Comparison of ENCODE assay signal across 22 mouse cellular contexts in genomic region chr16:37572117-37572754, GRCm38 (mm10). TPM values are rescaled to one million over a fixed set of nuclear protein-coding genes. Genes with fewer than 3 reads are reported as not detected.
DNase-seq lines count a peak whose midpoint lies in the region; ATAC-seq lines count a peak whose summit lies in the region.
"Had no signal": no experiment of that assay in that cellular context is flagged by ENCODE, and none has a peak within 500 bp of the region (broad histone marks: within the 10 kb centered on the region; RNA-seq: fewer than 3 reads in every experiment).

No protein-coding gene starts in this region.

- H3K36me3 ChIP-seq in hindbrain, embryonic 16.5 days (ENCODE audit: control insufficient read depth, insufficient read depth, low read length), result no peaks in the 10 kb centered on the region; the same call in 1 of the 2 replicates
- H3K36me3 ChIP-seq in hindbrain, embryonic 10.5 days, result peaks cover 29% of the 10 kb centered on the region
- H3K36me3 ChIP-seq in midbrain, embryonic 14.5 days (ENCODE audit: control insufficient read depth, insufficient read depth, low read length), result no peaks in the 10 kb centered on the region
- H3K36me3 ChIP-seq in midbrain, embryonic 15.5 days (replicated peaks), result no peaks in the 10 kb centered on the region
- no peaks in the 10 kb centered on the region for H3K36me3 ChIP-seq in limb, embryonic 11.5 days (ENCODE audit: control insufficient read depth, insufficient read depth, low read length)

- 84% methylated on average over 12 of the region's 12 CpGs for WGBS in hindbrain, embryonic 16.5 days
- WGBS in hindbrain, embryonic 10.5 days, result 91% methylated on average over 12 of the region's 12 CpGs
- WGBS in midbrain, embryonic 14.5 days, result 90% methylated on average over 12 of the region's 12 CpGs
- WGBS in midbrain, embryonic 15.5 days, result 90% methylated on average over 12 of the region's 12 CpGs
- WGBS in limb, embryonic 11.5 days, result 39% methylated on average over 12 of the region's 12 CpGs

- no peak for DNase-seq in hindbrain, embryonic 10.5 days (ENCODE audit: low spot score)
- DNase-seq in midbrain, embryonic 14.5 days, result no peak
- DNase-seq in limb, embryonic 11.5 days (ENCODE audit: low spot score), result peak; percentile 46
- no peak for DNase-seq in B cell, adult 2 months
- no peak for DNase-seq in thymus, postnatal 0 days (ENCODE audit: low spot score)
- DNase-seq: adrenal gland, adult 8-10 months; adrenal gland, postnatal 36 days; cerebellum, adult 2 months; cerebellum, postnatal 14 days; embryo, embryonic 11 days; gastrocnemius, postnatal 10 days; heart, adult 2 months had no signal

- H3K4me3 ChIP-seq in hindbrain, embryonic 16.5 days (ENCODE audit: low read length), result no peak overlapping the region
- no peak overlapping the region for H3K4me3 ChIP-seq in hindbrain, embryonic 10.5 days
- H3K4me3 ChIP-seq in midbrain, embryonic 14.5 days (replicated peaks; ENCODE audit: low read depth, low read length), result no peak overlapping the region
- H3K4me3 ChIP-seq in midbrain, embryonic 15.5 days, result no peak overlapping the region
- no peak overlapping the region for H3K4me3 ChIP-seq in limb, embryonic 11.5 days (ENCODE audit: low read depth, low read length)
- H3K4me3 ChIP-seq: embryonic facial prominence, embryonic 13.5 days; erythroblast, embryonic 14.5 days; forebrain, embryonic 10.5 days; forebrain, embryonic 15.5 days; heart, adult 2 months; heart, embryonic 15.5 days; hindbrain, embryonic 15.5 days had no signal

- H3K9me3 ChIP-seq in hindbrain, embryonic 16.5 days (ENCODE audit: control insufficient read depth, low read length), result no peaks in the 10 kb centered on the region
- H3K9me3 ChIP-seq in hindbrain, embryonic 10.5 days, result peaks cover 8% of the 10 kb centered on the region
- H3K9me3 ChIP-seq in midbrain, embryonic 14.5 days (ENCODE audit: control insufficient read depth, low read length), result no peaks in the 10 kb centered on the region
- H3K9me3 ChIP-seq in midbrain, embryonic 15.5 days, result no peaks in the 10 kb centered on the region
- H3K9me3 ChIP-seq in limb, embryonic 11.5 days (ENCODE audit: control insufficient read depth, low read length), result peaks cover 3% of the 10 kb centered on the region; the same call in 1 of the 2 replicates
- H3K9me3 ChIP-seq: forebrain, embryonic 15.5 days; heart, embryonic 15.5 days; hindbrain, embryonic 15.5 days had no signal

- ATAC-seq in hindbrain, embryonic 16.5 days, result no peak
- ATAC-seq in midbrain, embryonic 14.5 days (ENCODE audit: low FRiP score, low TSS enrichment), result no peak
- no peak for ATAC-seq in midbrain, embryonic 15.5 days (replicated peaks)
- no peak for ATAC-seq in limb, embryonic 11.5 days (ENCODE audit: insufficient number of reproducible peaks, low FRiP score, low TSS enrichment, low read depth)
- ATAC-seq: forebrain, embryonic 15.5 days had no signal

- H3K27ac ChIP-seq in hindbrain, embryonic 16.5 days (ENCODE audit: low read depth, low read length), result 0 out of 2 replicates have a peak overlapping the region, but pooled peaks have one; percentile 12
- no peak overlapping the region for H3K27ac ChIP-seq in hindbrain, embryonic 10.5 days
- 0 out of 2 replicates have a peak overlapping the region, but pooled peaks have one; percentile 8 for H3K27ac ChIP-seq in midbrain, embryonic 14.5 days (replicated peaks; ENCODE audit: low read depth, low read length)
- no peak overlapping the region for H3K27ac ChIP-seq in midbrain, embryonic 15.5 days
- 0 out of 2 replicates have a peak overlapping the region, but pooled peaks have one; percentile 32 for H3K27ac ChIP-seq in limb, embryonic 11.5 days (replicated peaks; ENCODE audit: low read depth, low read length)
- H3K27ac ChIP-seq: embryonic facial prominence, embryonic 13.5 days; heart, adult 2 months; heart, embryonic 15.5 days; hindbrain, embryonic 15.5 days had no signal

- H3K9ac ChIP-seq in hindbrain, embryonic 16.5 days (ENCODE audit: low read depth, low read length), result no peak overlapping the region
- no peak overlapping the region for H3K9ac ChIP-seq in midbrain, embryonic 14.5 days (replicated peaks; ENCODE audit: low read length)
- H3K9ac ChIP-seq in midbrain, embryonic 15.5 days, result no peak overlapping the region
- no peak overlapping the region for H3K9ac ChIP-seq in limb, embryonic 11.5 days (ENCODE audit: low read length)
- H3K9ac ChIP-seq: embryonic facial prominence, embryonic 13.5 days; forebrain, embryonic 15.5 days; heart, embryonic 15.5 days; hindbrain, embryonic 15.5 days had no signal

- no peaks in the 10 kb centered on the region for H3K27me3 ChIP-seq in hindbrain, embryonic 16.5 days (replicated peaks; ENCODE audit: control insufficient read depth, insufficient read depth, low read length)
- H3K27me3 ChIP-seq in hindbrain, embryonic 10.5 days (ENCODE audit: insufficient read depth, poor library complexity, severe bottlenecking), result no peaks in the 10 kb centered on the region
- H3K27me3 ChIP-seq in midbrain, embryonic 14.5 days (ENCODE audit: control insufficient read depth, insufficient read depth, low read length), result no peaks in the 10 kb centered on the region
- no peaks in the 10 kb centered on the region for H3K27me3 ChIP-seq in midbrain, embryonic 15.5 days (replicated peaks)
- no peaks in the 10 kb centered on the region for H3K27me3 ChIP-seq in limb, embryonic 11.5 days (ENCODE audit: control insufficient read depth, insufficient read depth, low read length)
- H3K27me3 ChIP-seq: embryonic facial prominence, embryonic 13.5 days; forebrain, embryonic 15.5 days; heart, embryonic 15.5 days; hindbrain, embryonic 15.5 days had no signal

- H3K4me1 ChIP-seq in hindbrain, embryonic 16.5 days (ENCODE audit: control insufficient read depth, insufficient read depth, low read depth, low read length), result no peaks in the 10 kb centered on the region
- peaks cover 4% of the 10 kb centered on the region; the same call in 1 of the 2 replicates for H3K4me1 ChIP-seq in hindbrain, embryonic 10.5 days (replicated peaks)
- 0 out of 2 replicates have a peak, but pooled peaks cover under 1% of the 10 kb centered on the region for H3K4me1 ChIP-seq in midbrain, embryonic 14.5 days (ENCODE audit: control insufficient read depth, insufficient read depth, low read length)
- H3K4me1 ChIP-seq in midbrain, embryonic 15.5 days, result peaks cover 5% of the 10 kb centered on the region
- peaks cover 8% of the 10 kb centered on the region; the same call in 1 of the 2 replicates for H3K4me1 ChIP-seq in limb, embryonic 11.5 days (ENCODE audit: control insufficient read depth, insufficient read depth, low read length)
- H3K4me1 ChIP-seq: heart, embryonic 15.5 days; hindbrain, embryonic 15.5 days had no signal

- H3K4me2 ChIP-seq in hindbrain, embryonic 16.5 days (ENCODE audit: low read length), result no peak overlapping the region
- H3K4me2 ChIP-seq in midbrain, embryonic 14.5 days (ENCODE audit: low read length), result no peak overlapping the region
- H3K4me2 ChIP-seq in midbrain, embryonic 15.5 days, result no peak overlapping the region
- H3K4me2 ChIP-seq in limb, embryonic 11.5 days (ENCODE audit: low read depth, severe bottlenecking), result no peak overlapping the region; the same call in 1 of the 2 replicates
- H3K4me2 ChIP-seq: embryonic facial prominence, embryonic 13.5 days; forebrain, embryonic 15.5 days; heart, embryonic 11.5 days; heart, embryonic 15.5 days; hindbrain, embryonic 15.5 days had no signal

RNA-seq across cellular contexts. Expression of gene Hgd, which starts 7.7 kb away (rescaled TPM):
- 0.26 TPM in 1 of 2 replicates, not detected in the other for polyA plus RNA-seq in hindbrain, embryonic 16.5 days (2015; fragmentation: Nextera tagmentation; extraction: Ambion mirVana)
- polyA plus RNA-seq in hindbrain, embryonic 10.5 days (2016; fragmentation: Nextera tagmentation; extraction: Ambion mirVana), result 0.12 TPM in 1 of 2 replicates, not detected in the other
- 0.13 TPM in 1 of 2 replicates, not detected in the other for polyA plus RNA-seq in midbrain, embryonic 14.5 days (2014; fragmentation: Nextera tagmentation; extraction: Ambion mirVana)
- 0.14 and 0.37 TPM in 2 replicates for polyA plus RNA-seq in midbrain, embryonic 15.5 days (2015; fragmentation: Nextera tagmentation; extraction: Ambion mirVana)
- 0.48 TPM in 1 of 2 replicates, not detected in the other for polyA plus RNA-seq in limb, embryonic 11.5 days (2014; fragmentation: Nextera tagmentation; extraction: Ambion mirVana)
- polyA plus RNA-seq in thymus, postnatal 0 days (2015; fragmentation: Nextera tagmentation; extraction: Ambion mirVana), result 0.33 and 0.37 TPM in 2 replicates
- polyA plus RNA-seq: erythroblast, embryonic 14.5 days; forebrain, embryonic 10.5 days; hindbrain, embryonic 11.5 days had no signal

RNA-seq across cellular contexts. Expression of gene Rabl3, which starts 32.6 kb away (rescaled TPM):
- polyA plus RNA-seq in hindbrain, embryonic 16.5 days (2015; fragmentation: Nextera tagmentation; extraction: Ambion mirVana), result 17.3 and 17.5 TPM in 2 replicates
- polyA plus RNA-seq in hindbrain, embryonic 10.5 days (2016; fragmentation: Nextera tagmentation; extraction: Ambion mirVana), result 38.3 and 40.5 TPM in 2 replicates
- 20.5 and 26.3 TPM in 2 replicates for polyA plus RNA-seq in midbrain, embryonic 14.5 days (2014; fragmentation: Nextera tagmentation; extraction: Ambion mirVana)
- polyA plus RNA-seq in midbrain, embryonic 15.5 days (2015; fragmentation: Nextera tagmentation; extraction: Ambion mirVana), result 18.9 and 19.9 TPM in 2 replicates
- 42.7 and 42.9 TPM in 2 replicates for polyA plus RNA-seq in limb, embryonic 11.5 days (2014; fragmentation: Nextera tagmentation; extraction: Ambion mirVana)
- polyA plus RNA-seq in thymus, postnatal 0 days (2015; fragmentation: Nextera tagmentation; extraction: Ambion mirVana), result 17.0 and 17.1 TPM in 2 replicates

RNA-seq across cellular contexts. Expression of gene Gtf2e1, which starts 32.6 kb away (rescaled TPM):
- 28.4 and 31.7 TPM in 2 replicates for polyA plus RNA-seq in hindbrain, embryonic 16.5 days (2015; fragmentation: Nextera tagmentation; extraction: Ambion mirVana)
- polyA plus RNA-seq in hindbrain, embryonic 10.5 days (2016; fragmentation: Nextera tagmentation; extraction: Ambion mirVana), result 47.5 and 49.5 TPM in 2 replicates
- polyA plus RNA-seq in midbrain, embryonic 14.5 days (2014; fragmentation: Nextera tagmentation; extraction: Ambion mirVana), result 29.8 and 41.5 TPM in 2 replicates
- 32.0 and 32.4 TPM in 2 replicates for polyA plus RNA-seq in midbrain, embryonic 15.5 days (2015; fragmentation: Nextera tagmentation; extraction: Ambion mirVana)
- 45.4 and 50.1 TPM in 2 replicates for polyA plus RNA-seq in limb, embryonic 11.5 days (2014; fragmentation: Nextera tagmentation; extraction: Ambion mirVana)
- polyA plus RNA-seq in thymus, postnatal 0 days (2015; fragmentation: Nextera tagmentation; extraction: Ambion mirVana), result 20.5 and 21.6 TPM in 2 replicates

Comparison
In these comparisons a context has a peak if more than half of its experiments do, and no peak if none do; other contexts are left out.
1. H3K27ac ChIP-seq: peak in hindbrain, embryonic 16.5 days (single experiment), midbrain, embryonic 14.5 days (single experiment) and limb, embryonic 11.5 days (single experiment); none in hindbrain, embryonic 10.5 days (single experiment) and midbrain, embryonic 15.5 days (single experiment).